Mouse (Mus musculus): ENCODE measurements at regions not wholly inside any gene's neighbourhood (a gene's known extent, or its start where the extent isn't known, plus 50 kb on each side); places are given as distances from the start of the nearest gene placed in this dataset.

DNA sequence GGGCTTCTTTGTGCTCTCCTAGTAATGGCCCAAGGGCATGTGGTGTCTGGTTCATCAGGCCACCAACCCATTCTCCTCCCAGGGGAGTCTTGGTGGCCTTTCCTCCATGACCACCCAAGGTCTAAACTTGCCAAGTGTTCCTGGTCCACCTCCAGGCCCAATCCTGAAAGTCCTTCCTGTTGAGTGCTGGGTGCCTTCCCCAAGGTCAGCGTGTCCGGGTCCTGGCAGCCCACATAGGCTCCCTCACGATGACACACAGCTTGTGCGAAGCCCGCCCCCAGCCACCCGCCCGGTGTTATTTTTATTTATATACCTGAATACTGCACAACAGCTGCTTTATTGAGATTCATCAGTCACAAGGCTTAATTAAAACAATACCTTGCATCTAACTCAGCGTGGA lies 161.8 kb upstream of the A530016L24Rik start:
- peaks cover 25% of the 10 kb centered on the region for H3K27me3 ChIP-seq
- H3K9ac ChIP-seq: no peak overlapping the region
- H3K36me3 ChIP-seq: no peaks in the 10 kb centered on the region
- no peaks in the 10 kb centered on the region for H3K9me3 ChIP-seq
- H3K4me3 ChIP-seq: no peak overlapping the region
- H3K4me1 ChIP-seq (replicated peaks): peaks cover 59% of the 10 kb centered on the region
- H3K4me2 ChIP-seq: no peak overlapping the region
- WGBS: 82% methylated on average over 8 of the region's 8 CpGs
- ATAC-seq (ENCODE audit: low FRiP score): no peak
- no peak overlapping the region for H3K27ac ChIP-seq

DNA sequence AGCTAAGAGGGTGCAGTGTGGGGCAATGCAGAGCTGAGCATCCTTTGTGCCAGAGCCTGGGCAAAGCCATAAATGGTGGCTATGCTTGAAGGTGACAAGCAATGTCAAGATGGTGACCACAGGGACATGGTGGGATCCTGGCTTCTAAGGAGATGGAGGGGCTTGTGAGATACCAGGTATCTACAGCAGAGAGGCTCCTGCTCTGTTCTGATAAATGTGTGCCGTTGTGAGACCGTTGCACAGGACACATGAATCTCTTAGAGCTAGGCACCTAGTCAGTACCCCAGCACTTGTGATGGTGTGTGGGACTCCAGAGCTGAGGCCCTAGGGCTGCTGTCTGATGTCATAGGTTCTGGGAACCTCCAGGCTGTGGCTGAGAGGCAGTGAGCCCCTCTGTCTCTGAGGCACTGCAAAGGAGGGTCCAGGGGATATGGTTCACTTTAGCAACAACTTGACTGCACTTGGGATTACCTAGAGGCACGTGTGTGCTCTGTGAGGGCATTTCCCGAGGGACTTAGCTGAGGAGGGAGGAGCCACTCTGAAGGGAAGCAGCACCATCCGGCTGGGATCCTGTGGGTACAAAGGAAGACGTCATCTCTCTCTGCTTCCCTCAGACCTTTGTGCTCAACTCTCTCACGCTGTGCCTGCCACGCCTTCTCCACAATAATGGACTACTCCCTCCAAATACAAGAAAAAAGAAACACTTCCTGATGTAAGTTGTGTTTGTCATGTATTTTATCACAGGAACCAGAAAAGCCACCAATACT lies 160.3 kb upstream of the A530016L24Rik start:
- Histone ChIP-seq H3K27ac (peak overlapping the region; percentile 92), H3K4me3 (no peak overlapping the region), H3K4me1 (replicated peaks) (peaks cover 68% of the 10 kb centered on the region), H3K36me3 (no peaks in the 10 kb centered on the region), H3K9ac (no peak overlapping the region), H3K9me3 (no peaks in the 10 kb centered on the region), H3K4me2 (no peak overlapping the region; the same call in 1 of the 2 replicates), H3K27me3 (peaks cover 25% of the 10 kb centered on the region)
- no peak for ATAC-seq (ENCODE audit: low FRiP score)
- 22% methylated on average over 8 of the region's 8 CpGs for WGBS

DNA sequence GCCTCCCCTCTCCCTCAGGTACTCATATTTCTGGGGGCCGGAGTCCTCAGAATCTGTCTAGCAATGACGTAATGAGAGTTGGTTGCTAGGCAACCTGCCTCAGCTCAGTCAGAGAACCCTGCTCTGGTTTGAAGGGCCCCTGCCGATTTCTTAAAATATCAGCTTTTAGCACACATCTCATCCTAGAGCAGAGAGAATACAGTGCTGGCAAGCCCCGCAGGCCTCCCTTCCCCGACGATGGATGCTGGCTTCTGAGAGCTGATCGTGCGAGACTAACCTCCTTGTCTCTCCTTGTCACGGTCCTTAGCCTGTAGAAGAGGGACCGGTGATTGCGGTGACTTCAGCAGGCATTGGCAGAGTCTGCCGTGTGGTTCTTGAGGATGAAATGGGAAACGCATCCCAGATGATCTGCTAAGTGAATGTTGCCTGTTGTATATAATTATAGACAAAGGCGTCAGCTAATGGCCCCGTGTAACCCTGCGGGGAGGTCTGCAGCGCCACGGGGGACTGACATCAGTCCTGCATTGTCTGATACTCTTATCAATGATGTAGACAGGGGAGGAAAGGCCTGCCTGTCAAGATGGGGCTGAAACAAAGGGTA lies 159.4 kb upstream of the A530016L24Rik start:
- 6% methylated on average over 18 of the region's 18 CpGs for WGBS
- peak overlapping the region; percentile 39 for H3K4me2 ChIP-seq
- H3K4me3 ChIP-seq: no peak overlapping the region
- H3K4me1 ChIP-seq (replicated peaks): peaks cover 74% of the 10 kb centered on the region
- peak; percentile 37 for ATAC-seq (ENCODE audit: low FRiP score)
- H3K36me3 ChIP-seq: no peaks in the 10 kb centered on the region
- H3K9me3 ChIP-seq: no peaks in the 10 kb centered on the region
- H3K27ac ChIP-seq: peak overlapping the region; percentile 92
- H3K9ac ChIP-seq: peak overlapping the region; percentile 65
- peaks cover 19% of the 10 kb centered on the region for H3K27me3 ChIP-seq

DNA sequence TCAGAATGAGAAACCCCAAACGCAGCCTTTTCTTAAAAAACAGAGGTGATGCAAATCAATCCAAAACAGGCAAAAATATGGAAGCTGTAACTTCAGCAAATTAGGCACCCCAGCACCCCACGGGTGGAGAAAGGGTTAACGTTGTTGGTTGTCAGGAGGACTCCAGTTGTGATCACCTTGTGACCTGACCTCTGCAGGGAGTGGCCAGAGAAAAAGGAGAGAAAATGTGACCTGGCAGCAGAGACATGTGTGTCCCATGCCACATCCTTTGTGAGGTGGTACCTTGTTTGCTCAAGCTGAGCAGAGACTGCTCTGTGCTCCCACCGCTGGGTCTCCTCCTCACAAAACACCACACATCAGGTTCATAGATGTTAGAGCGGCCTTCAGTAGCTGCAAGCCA lies 158.7 kb upstream of the A530016L24Rik start:
- 50% methylated on average over 5 of the region's 5 CpGs for WGBS
- no peak overlapping the region for H3K4me2 ChIP-seq
- no peak for ATAC-seq (ENCODE audit: low FRiP score)

DNA sequence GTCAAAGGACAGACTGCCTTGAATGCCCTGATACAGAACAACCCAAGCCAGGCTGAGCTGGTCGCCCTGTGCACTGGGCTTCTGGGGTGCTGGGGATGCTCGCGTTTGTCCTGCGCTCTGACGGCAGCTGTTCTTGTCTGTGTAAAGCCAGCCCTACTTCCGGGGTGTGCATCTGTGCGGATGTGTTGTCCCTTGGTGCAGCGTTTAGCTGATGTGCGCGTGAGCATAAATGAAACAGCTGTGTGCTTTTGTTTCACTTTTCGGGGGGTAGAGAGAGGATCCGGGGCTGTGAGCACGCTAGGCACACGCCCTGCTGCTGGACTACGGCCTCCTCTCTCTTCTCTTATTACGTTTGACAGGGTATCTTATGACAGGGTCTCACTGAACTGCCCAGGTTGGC lies 158.2 kb upstream of the A530016L24Rik start:
- peak overlapping the region; percentile 92; the same call in 1 of the 2 replicates for H3K27ac ChIP-seq
- 67% methylated on average over 16 of the region's 16 CpGs for WGBS

More for the DNA sequence above, 158.7 kb upstream of the A530016L24Rik start:
- Histone ChIP-seq H3K9ac (no peak overlapping the region; the same call in 1 of the 2 replicates), H3K4me1 (replicated peaks) (peaks cover 82% of the 10 kb centered on the region), H3K4me3 (no peak overlapping the region), H3K27me3 (peaks cover 11% of the 10 kb centered on the region), H3K27ac (peak overlapping the region; percentile 92), H3K9me3 (no peaks in the 10 kb centered on the region), H3K36me3 (no peaks in the 10 kb centered on the region)

DNA sequence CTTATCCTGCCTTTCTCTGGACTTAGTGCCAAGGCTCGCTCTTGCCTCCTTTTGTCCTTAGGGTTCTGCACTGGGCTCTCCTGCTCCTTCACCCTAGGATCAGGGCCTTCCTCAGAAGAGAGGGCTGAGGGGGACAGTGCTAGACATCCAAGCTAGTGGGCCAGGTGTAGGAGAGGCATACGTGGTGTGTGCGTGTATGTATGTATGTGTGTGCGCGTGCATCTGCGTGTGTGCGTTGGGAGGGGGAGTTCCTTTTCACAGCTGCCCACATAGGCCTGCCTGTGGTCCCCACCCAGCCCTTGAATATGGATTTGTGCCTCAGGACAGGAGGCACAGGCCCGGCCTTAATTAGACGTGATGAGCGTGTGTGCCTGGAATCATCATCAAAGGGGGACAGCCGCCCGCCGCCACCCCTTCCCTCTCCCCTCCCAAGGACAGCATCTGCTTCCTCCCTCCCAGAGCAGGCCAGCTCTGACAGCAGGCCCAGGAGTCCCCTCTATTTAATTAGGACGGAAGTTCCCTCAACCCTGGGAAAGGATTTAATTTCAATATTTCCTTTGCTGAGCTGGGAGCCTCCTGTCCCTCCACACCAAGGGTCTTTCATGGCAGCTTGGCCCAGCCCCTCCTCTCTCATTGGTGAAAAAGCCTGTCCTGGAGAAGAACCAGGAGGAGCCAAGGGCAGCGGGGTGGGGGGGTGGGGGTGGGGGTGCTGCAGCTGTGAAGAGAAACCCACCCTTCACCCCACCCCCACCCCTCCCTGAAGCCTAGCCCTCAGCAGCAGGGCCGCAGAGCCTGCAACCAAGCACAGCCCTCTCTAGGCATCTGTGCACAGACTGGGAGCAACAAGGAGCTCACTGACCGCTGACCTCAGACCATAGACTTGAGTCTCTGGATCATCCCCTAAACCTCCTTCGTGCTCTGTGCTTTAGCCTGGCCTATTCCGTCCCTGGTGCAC lies 155.8 kb upstream of the A530016L24Rik start:
- Histone ChIP-seq H3K27ac (peak overlapping the region; percentile 90), H3K9me3 (no peaks in the 10 kb centered on the region), H3K4me1 (replicated peaks) (peaks cover 100% of the 10 kb centered on the region), H3K27me3 (peaks cover 4% of the 10 kb centered on the region; the same call in 1 of the 2 replicates), H3K9ac (peak overlapping the region; percentile 29), H3K36me3 (no peaks in the 10 kb centered on the region), H3K4me2 (no peak overlapping the region), H3K4me3 (no peak overlapping the region)
- peak; percentile 31 for ATAC-seq (ENCODE audit: low FRiP score)
- WGBS: 25% methylated on average over 19 of the region's 19 CpGs

More for the DNA sequence above, 158.2 kb upstream of the A530016L24Rik start:
- no peak for ATAC-seq (ENCODE audit: low FRiP score)
- Histone ChIP-seq H3K36me3 (no peaks in the 10 kb centered on the region), H3K9me3 (no peaks in the 10 kb centered on the region), H3K4me3 (no peak overlapping the region), H3K4me1 (replicated peaks) (peaks cover 87% of the 10 kb centered on the region), H3K27me3 (peaks cover 8% of the 10 kb centered on the region; the same call in 1 of the 2 replicates), H3K9ac (peak overlapping the region; percentile 3; the same call in 1 of the 2 replicates), H3K4me2 (no peak overlapping the region)

DNA sequence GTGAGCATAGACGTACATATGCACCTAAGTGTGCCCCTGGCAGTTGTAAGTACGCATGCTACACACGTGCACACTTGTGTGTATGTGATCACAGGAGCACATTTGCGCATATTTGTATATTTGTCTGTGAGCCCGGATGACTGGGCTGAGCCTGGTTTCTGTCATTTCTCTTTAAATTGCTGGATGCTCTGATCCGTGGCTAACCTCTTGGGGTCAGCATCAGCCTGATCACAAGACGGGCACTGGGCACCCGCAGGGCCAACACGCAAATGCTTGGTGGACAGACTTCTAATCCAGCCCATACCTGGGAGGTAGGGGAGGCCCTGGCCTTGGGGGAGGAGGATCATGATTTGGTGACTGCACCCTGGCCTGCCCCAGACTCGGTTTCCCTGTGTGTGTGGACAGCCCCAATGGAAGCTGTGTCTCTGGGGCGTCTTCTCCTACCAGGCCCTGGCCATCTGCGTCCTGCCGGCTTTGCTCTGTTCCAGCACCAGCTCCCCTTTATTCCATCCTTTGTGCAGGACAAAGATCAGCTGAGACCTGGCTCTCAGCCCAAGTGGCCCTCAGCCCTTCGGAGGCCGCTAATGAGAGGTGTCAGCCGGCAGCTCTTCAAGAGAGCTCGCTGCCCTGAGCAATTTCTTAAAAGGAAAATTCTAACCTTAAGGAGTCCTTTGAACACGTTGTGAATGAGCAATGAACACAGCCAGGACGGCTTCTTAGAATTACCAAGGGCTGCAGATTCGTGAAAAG lies 155.0 kb upstream of the A530016L24Rik start:
- peaks cover 99% of the 10 kb centered on the region for H3K4me1 ChIP-seq (replicated peaks)
- H3K9me3 ChIP-seq: no peaks in the 10 kb centered on the region
- 0 out of 2 replicates have a peak overlapping the region, but pooled peaks have one; percentile 29 for H3K9ac ChIP-seq
- ATAC-seq (ENCODE audit: low FRiP score): no peak
- no peak overlapping the region for H3K4me2 ChIP-seq
- H3K27ac ChIP-seq: peak overlapping the region; percentile 90
- H3K4me3 ChIP-seq: no peak overlapping the region
- WGBS: 27% methylated on average over 20 of the region's 20 CpGs
- H3K27me3 ChIP-seq: no peaks in the 10 kb centered on the region
- no peaks in the 10 kb centered on the region for H3K36me3 ChIP-seq

DNA sequence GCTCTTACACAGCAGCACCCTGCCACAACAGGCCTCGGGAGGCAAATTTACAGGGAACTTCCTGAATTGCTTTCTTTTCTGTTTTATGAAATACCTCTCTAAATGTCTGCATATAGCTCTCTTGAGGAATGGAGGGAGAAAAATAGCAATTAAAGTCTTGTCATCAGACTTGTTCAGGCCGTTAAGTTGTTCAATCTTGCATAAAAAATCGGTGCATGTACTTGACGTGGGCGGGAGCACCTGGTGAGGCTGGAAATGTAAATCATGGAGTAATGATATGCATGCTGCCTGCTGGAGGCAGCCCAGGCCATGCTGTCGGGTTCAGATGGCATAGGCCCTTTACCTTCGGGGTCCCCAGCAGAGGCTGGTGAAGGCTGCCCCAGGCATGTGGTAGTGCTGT lies 153.6 kb upstream of the A530016L24Rik start:
- Histone ChIP-seq H3K9ac (no peak overlapping the region), H3K27ac (peak overlapping the region; percentile 90), H3K4me2 (no peak overlapping the region), H3K4me1 (replicated peaks) (peaks cover 98% of the 10 kb centered on the region), H3K4me3 (no peak overlapping the region), H3K9me3 (no peaks in the 10 kb centered on the region), H3K36me3 (no peaks in the 10 kb centered on the region), H3K27me3 (no peaks in the 10 kb centered on the region)
- WGBS: 45% methylated on average over 7 of the region's 7 CpGs
- no peak for ATAC-seq (ENCODE audit: low FRiP score)

DNA sequence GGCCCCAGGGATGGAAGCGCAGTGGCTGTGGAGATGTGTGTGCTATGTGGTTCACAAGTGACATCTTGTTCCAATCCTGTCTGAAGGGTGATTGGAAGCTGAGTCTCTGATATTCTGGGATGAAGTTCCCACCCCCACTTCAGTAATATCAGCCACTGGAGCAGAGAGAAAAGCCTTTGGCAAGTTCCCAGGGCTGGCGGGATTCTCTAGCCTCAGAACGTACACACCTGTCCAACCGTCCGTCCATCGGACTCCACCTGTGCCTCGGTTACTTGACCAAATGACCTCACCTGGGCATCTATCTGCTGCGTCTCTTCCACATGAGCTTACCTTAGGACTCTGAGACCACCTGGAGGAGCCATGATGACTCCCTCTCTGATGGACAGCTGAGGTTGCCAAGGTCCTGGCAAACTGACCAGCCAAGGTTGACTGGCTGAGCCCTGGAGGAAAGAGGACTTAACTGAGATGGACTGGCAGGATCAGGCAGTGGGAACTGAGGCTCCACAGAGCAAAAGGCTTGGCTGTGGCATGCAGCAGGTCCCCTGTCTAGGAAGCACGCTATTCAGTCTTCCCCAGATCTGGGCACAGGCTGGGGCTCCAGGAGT lies 152.5 kb upstream of the A530016L24Rik start:
- H3K27ac ChIP-seq: peak overlapping the region; percentile 90
- 80% methylated on average over 9 of the region's 9 CpGs for WGBS

DNA sequence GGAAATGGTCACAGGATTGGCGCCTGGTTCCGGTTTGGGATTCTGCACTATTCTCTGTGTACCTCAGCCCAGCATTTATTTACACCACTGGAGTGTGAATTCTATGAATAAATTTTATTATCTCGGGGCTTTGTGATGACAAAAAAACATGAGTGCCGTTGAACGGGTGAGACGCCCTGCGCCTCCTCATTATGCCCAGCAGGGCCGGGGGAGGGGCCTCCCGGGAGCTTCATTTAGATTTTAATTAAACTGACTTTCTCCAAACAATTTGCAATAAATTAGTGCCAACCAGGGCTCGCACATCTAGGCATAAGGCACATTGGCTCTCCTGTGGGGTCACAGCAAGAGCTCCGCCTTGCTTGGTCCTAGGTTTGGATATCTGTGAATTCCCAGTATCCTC lies 151.8 kb upstream of the A530016L24Rik start:
- H3K4me1 ChIP-seq (replicated peaks): peaks cover 80% of the 10 kb centered on the region
- H3K27me3 ChIP-seq: 0 out of 2 replicates have a peak, but pooled peaks cover 6% of the 10 kb centered on the region
- no peak overlapping the region for H3K4me3 ChIP-seq
- WGBS: 46% methylated on average over 11 of the region's 11 CpGs
- peak overlapping the region; percentile 90 for H3K27ac ChIP-seq
- no peak overlapping the region for H3K4me2 ChIP-seq
- no peaks in the 10 kb centered on the region for H3K36me3 ChIP-seq
- H3K9me3 ChIP-seq: no peaks in the 10 kb centered on the region
- no peak for ATAC-seq (ENCODE audit: low FRiP score)
- no peak overlapping the region for H3K9ac ChIP-seq

More for the DNA sequence above, 152.5 kb upstream of the A530016L24Rik start:
- peaks cover 86% of the 10 kb centered on the region for H3K4me1 ChIP-seq (replicated peaks)
- no peak overlapping the region for H3K4me3 ChIP-seq
- H3K4me2 ChIP-seq: no peak overlapping the region
- ATAC-seq (ENCODE audit: low FRiP score): no peak
- no peaks in the 10 kb centered on the region for H3K9me3 ChIP-seq
- no peak overlapping the region for H3K9ac ChIP-seq
- 0 out of 2 replicates have a peak, but pooled peaks cover 6% of the 10 kb centered on the region for H3K27me3 ChIP-seq
- H3K36me3 ChIP-seq: no peaks in the 10 kb centered on the region

DNA sequence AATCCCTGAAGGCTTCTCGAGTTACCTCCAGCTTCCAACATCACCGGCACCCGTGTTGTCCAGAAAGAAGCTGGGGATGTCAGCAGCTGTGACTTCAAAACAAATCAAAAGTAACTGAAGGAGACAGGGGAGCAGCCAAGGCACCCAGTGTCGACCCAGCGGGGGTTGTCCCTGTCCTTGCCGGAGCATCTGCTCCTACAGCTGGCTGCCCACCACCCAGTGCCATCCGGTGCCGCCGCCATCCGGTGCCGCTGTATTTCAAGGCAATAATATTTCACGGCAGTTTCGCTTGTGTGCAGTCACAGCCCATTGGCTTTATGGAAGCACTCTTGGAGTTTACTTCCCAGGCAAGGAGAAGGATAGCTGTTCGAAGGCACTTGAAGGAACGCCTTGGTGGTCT lies 150.3 kb upstream of the A530016L24Rik start:
- WGBS: 71% methylated on average over 15 of the region's 15 CpGs
- Histone ChIP-seq H3K27me3 (peaks cover 7% of the 10 kb centered on the region; the same call in 1 of the 2 replicates), H3K4me1 (replicated peaks) (peaks cover 66% of the 10 kb centered on the region), H3K4me3 (no peak overlapping the region), H3K27ac (no peak overlapping the region), H3K9ac (no peak overlapping the region), H3K9me3 (no peaks in the 10 kb centered on the region), H3K36me3 (no peaks in the 10 kb centered on the region), H3K4me2 (no peak overlapping the region)
- ATAC-seq (ENCODE audit: low FRiP score): no peak
